Mouse (Mus musculus): ENCODE measurements around the gene Smok2a.
"Not testable (repeated sequence)": the region's sequence is repeated elsewhere in the genome, so short reads cannot be mapped to it uniquely, and the experiment has no call there.

- TF ChIP-seq CTCF (IDR thresholded peaks at IDR 0.05; ENCODE audit: low read depth, low read length); POLR2A (IDR thresholded peaks at IDR 0.05; ENCODE audit: borderline replicate concordance, low read depth, low read length): not testable (repeated sequence)
Observed at GRCm38 (mm10) chr17:13240807-13241727, 20.1 kb downstream of the Smok2a start.
